Mouse (Mus musculus) ovary, postnatal 36 days (tissue): ENCODE measurements around the gene Slamf6.
"Not testable (repeated sequence)": the region's sequence is repeated elsewhere in the genome, so short reads cannot be mapped to it uniquely, and the experiment has no call there.

Experiments used
- DNase-seq: peaks from one replicate; pipeline ENCODE4 v3.0.0; 2022; ENCODE audit warnings: low spot score, mixed read lengths

Gene Slamf6

GRCm38 (mm10) chr1:171957411-171957810 is 40.1 kb downstream of the Slamf6 start:
- DNase-seq, result no peak

- DNase-seq, result no peak
These were observed 43.4 kb downstream of the Slamf6 start for GRCm38 (mm10) chr1:171960726-171961125.

GRCm38 (mm10) chr1:171961704-171962103 is 44.4 kb downstream of the Slamf6 start:
- no peak for DNase-seq

GRCm38 (mm10) chr1:171963613-171964012 is 46.3 kb downstream of the Slamf6 start:
- DNase-seq, result no peak

- DNase-seq, result no peak
These were observed 48.9 kb downstream of the Slamf6 start for GRCm38 (mm10) chr1:171966054-171966790.

GRCm38 (mm10) chr1:171969221-171969620 is 51.9 kb downstream of the Slamf6 start:
- DNase-seq, result no peak

- DNase-seq, result no peak
These were observed 53.7 kb downstream of the Slamf6 start for GRCm38 (mm10) chr1:171970854-171971586.

- not testable (repeated sequence) for DNase-seq
These were observed 57.0 kb downstream of the Slamf6 start for GRCm38 (mm10) chr1:171974361-171974760.

- no peak for DNase-seq
These were observed 58.1 kb downstream of the Slamf6 start for GRCm38 (mm10) chr1:171975377-171975776.

- no peak for DNase-seq
These were observed 58.5 kb downstream of the Slamf6 start for GRCm38 (mm10) chr1:171975831-171976230.

GRCm38 (mm10) chr1:171976826-171977539 is 59.7 kb downstream of the Slamf6 start:
- DNase-seq, result no peak

- no peak for DNase-seq
These were observed 60.6 kb downstream of the Slamf6 start for GRCm38 (mm10) chr1:171977891-171978290.

- no peak for DNase-seq
These were observed 62.8 kb downstream of the Slamf6 start for GRCm38 (mm10) chr1:171979969-171980730.

- DNase-seq, result no peak
These were observed 64.9 kb downstream of the Slamf6 start for GRCm38 (mm10) chr1:171982170-171982569.

GRCm38 (mm10) chr1:171982740-171983139 is 65.4 kb downstream of the Slamf6 start:
- DNase-seq, result no peak

- no peak for DNase-seq
These were observed 66.2 kb downstream of the Slamf6 start for GRCm38 (mm10) chr1:171983372-171984001.

- DNase-seq, result no peak
These were observed 66.8 kb downstream of the Slamf6 start for GRCm38 (mm10) chr1:171984121-171984520.

GRCm38 (mm10) chr1:171991883-171992282 is 74.6 kb downstream of the Slamf6 start:
- DNase-seq, result no peak

GRCm38 (mm10) chr1:171992901-171993530 is 75.7 kb downstream of the Slamf6 start:
- DNase-seq, result no peak

- DNase-seq, result no peak
These were observed 77.2 kb downstream of the Slamf6 start for GRCm38 (mm10) chr1:171994501-171994900.
